Mouse (Mus musculus): Measurements from ENCODE around the gene Ypel2. TPM values are rescaled to one million over a fixed set of nuclear protein-coding genes. Genes with fewer than 3 reads are reported as not detected.
A peak's percentile ranks its signal among the peaks of the same experiment; 100 is the strongest.

The Ypel2 gene
- total and polyA plus RNA-seq, 3 experiments = 0.23 to 0.52 TPM; not detected in 1

DNA sequence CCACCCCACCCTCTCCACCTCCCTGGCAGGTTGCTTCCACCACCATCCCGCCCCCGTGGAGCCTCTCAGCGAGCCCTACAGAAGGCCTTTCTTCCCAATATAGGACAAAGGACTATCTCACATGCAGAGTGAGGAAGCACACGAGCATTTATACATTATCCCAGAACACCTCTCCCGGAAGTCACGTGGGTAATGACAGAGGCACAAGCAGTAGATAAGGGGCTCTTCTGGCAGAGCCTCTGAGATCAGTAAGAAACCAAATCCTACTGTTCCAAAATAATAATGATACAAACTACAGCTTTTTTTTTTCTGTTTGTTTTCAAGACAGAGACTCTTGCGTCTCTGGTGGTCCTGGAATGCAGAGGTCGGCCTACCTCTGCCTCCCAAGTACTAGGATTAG lies 51.6 kb downstream of the Ypel2 start (continued):
- TF ChIP-seq ZMIZ1 (IDR thresholded peaks at IDR 0.05; ENCODE audit: low read depth, low read length) = no peak
- peak; percentile 70; the same call in 1 of the 2 replicates for TF ChIP-seq ELF1 (IDR thresholded peaks at IDR 0.05; ENCODE audit: low read depth, low read length)
- no peak for TF ChIP-seq POLR2AphosphoS5 (IDR thresholded peaks at IDR 0.05; ENCODE audit: borderline replicate concordance, low read depth, low read length)
- TF ChIP-seq ETS1 (IDR thresholded peaks at IDR 0.05; ENCODE audit: low read depth, low read length) = peak; percentile 53
- TF ChIP-seq ZC3H11A (IDR thresholded peaks at IDR 0.05; ENCODE audit: low read depth, low read length) = no peak
- no peak for TF ChIP-seq ZKSCAN1 (IDR thresholded peaks at IDR 0.05; ENCODE audit: low read depth, low read length)
- no peak for TF ChIP-seq MEF2A (IDR thresholded peaks at IDR 0.05; ENCODE audit: extremely low read depth, insufficient replicate concordance, low read depth, low read length, poor library complexity, severe bottlenecking)
- TF ChIP-seq SIN3A (IDR thresholded peaks at IDR 0.05; ENCODE audit: low read length) = no peak
- peak; percentile 97 for TF ChIP-seq USF1 (IDR thresholded peaks at IDR 0.05; ENCODE audit: low read depth, low read length)
- TF ChIP-seq GATA1 (IDR thresholded peaks at IDR 0.05; ENCODE audit: low read depth, low read length) = peak; percentile 95
- peak; percentile 76 for TF ChIP-seq MYC (IDR thresholded peaks at IDR 0.05; ENCODE audit: low read depth, low read length)
- no peak for TF ChIP-seq MAFK (IDR thresholded peaks at IDR 0.05; ENCODE audit: borderline replicate concordance, low read depth, low read length)
- TF ChIP-seq ZNF384 (IDR thresholded peaks at IDR 0.05; ENCODE audit: low read depth, low read length) = peak; percentile 61
- no peak for TF ChIP-seq CHD1 (IDR thresholded peaks at IDR 0.05; ENCODE audit: low read depth, low read length)
- no peak for TF ChIP-seq NRF1 (IDR thresholded peaks at IDR 0.05; ENCODE audit: insufficient read depth, low read depth, low read length, poor library complexity, severe bottlenecking)
- no peak for TF ChIP-seq RAD21 (IDR thresholded peaks at IDR 0.05; ENCODE audit: low read depth, low read length)
- no peak for TF ChIP-seq POLR2AphosphoS2 (IDR thresholded peaks at IDR 0.05; ENCODE audit: low read length)
- peak; percentile 71 for TF ChIP-seq TBP (IDR thresholded peaks at IDR 0.05; ENCODE audit: low read depth, low read length)
- TF ChIP-seq HCFC1 (IDR thresholded peaks at IDR 0.05; ENCODE audit: low read depth, low read length) = peak; percentile 57; the same call in 1 of the 2 replicates
- TF ChIP-seq USF2 (IDR thresholded peaks at IDR 0.05; ENCODE audit: borderline replicate concordance in 1 of 2, insufficient read depth in 1 of 2, low read depth in 1 of 2, low read length in 2 of 2) = peak; percentile 87 to 88
- TF ChIP-seq CHD2 (IDR thresholded peaks at IDR 0.05; ENCODE audit: low read length) = no peak
- TF ChIP-seq MXI1 (IDR thresholded peaks at IDR 0.05; ENCODE audit: low read depth, low read length) = no peak; the same call in 1 of the 2 replicates
- no peak; the same call in 1 of the 2 replicates for TF ChIP-seq NELFE (IDR thresholded peaks at IDR 0.05; ENCODE audit: low read depth, low read length)
- no peak for TF ChIP-seq CTCF (IDR thresholded peaks at IDR 0.05 in 2 of 3, conservative IDR thresholded peaks at IDR 0.05 in 1 of 3; ENCODE audit: control insufficient read depth in 1 of 3, insufficient read depth in 1 of 3, low read depth in 2 of 3, low read length in 3 of 3, poor library complexity in 1 of 3, severe bottlenecking in 1 of 3)

GRCm38 (mm10) chr11:86939503-86939902 lies 54.0 kb downstream of the Ypel2 start:
- Histone ChIP-seq H3K27me3 (ENCODE audit: control insufficient read depth in 1 of 2, insufficient read depth in 2 of 2, low read length in 2 of 2) (no peaks in the 10 kb centered on the region), H3K9ac (ENCODE audit: control insufficient read depth, low read depth, low read length, poor library complexity, severe bottlenecking) (no peak overlapping the region), H3K27ac (ENCODE audit: control insufficient read depth, low read depth, low read length) (no peak overlapping the region), H3K4me1 (ENCODE audit: control insufficient read depth in 1 of 2, insufficient read depth in 2 of 2, low read length in 2 of 2) (peaks cover 10 to 17% of the 10 kb centered on the region in 2 experiments), H3K4me3 (ENCODE audit: control insufficient read depth in 1 of 2, insufficient read depth in 1 of 2, low read depth in 2 of 2, low read length in 2 of 2) (no peak overlapping the region), H3K36me3 (ENCODE audit: control insufficient read depth in 1 of 2, insufficient read depth in 2 of 2, low read length in 2 of 2) (peaks cover 0 to 14% of the 10 kb centered on the region in 2 experiments; a peak in 2 of 4 replicates), H3K79me2 (ENCODE audit: control insufficient read depth, insufficient read depth, low read length, poor library complexity) (no peaks in the 10 kb centered on the region), H3K9me3 (replicated peaks; ENCODE audit: insufficient read depth, low read length) (no peaks in the 10 kb centered on the region)
- TF ChIP-seq MYB (IDR thresholded peaks at IDR 0.05; ENCODE audit: low read depth, low read length) (no peak), SMC3 (IDR thresholded peaks at IDR 0.05; ENCODE audit: low read depth, low read length) (no peak), ZKSCAN1 (IDR thresholded peaks at IDR 0.05; ENCODE audit: low read depth, low read length) (no peak), RAD21 (IDR thresholded peaks at IDR 0.05; ENCODE audit: low read depth, low read length) (no peak), E2F4 (IDR thresholded peaks at IDR 0.05; ENCODE audit: borderline replicate concordance, low read depth, low read length) (no peak), CHD2 (IDR thresholded peaks at IDR 0.05; ENCODE audit: low read length) (no peak), MXI1 (IDR thresholded peaks at IDR 0.05; ENCODE audit: low read depth, low read length) (no peak), MAZ (IDR thresholded peaks at IDR 0.05; ENCODE audit: low read depth, low read length) (no peak), UBTF (IDR thresholded peaks at IDR 0.05; ENCODE audit: borderline replicate concordance, insufficient read depth, low read depth, low read length) (no peak), RCOR1 (IDR thresholded peaks at IDR 0.05; ENCODE audit: low read depth, low read length) (no peak), GATA1 (IDR thresholded peaks at IDR 0.05; ENCODE audit: low read depth, low read length) (no peak)
- no peak for DNase-seq (ENCODE audit: low read depth, low spot score)
